Mouse (Mus musculus) midbrain, embryonic 12.5 days (tissue): Measurements from ENCODE around the gene Notch2. TPM values are rescaled to one million over a fixed set of nuclear protein-coding genes. Genes with fewer than 3 reads are reported as not detected.

ENCODE experiments used
- ATAC-seq: fragments of 200-750 bp; cut with Nextera tagmentation; 2 replicates; pipeline ENCODE4 v1.8.0; 2017; ENCODE audit warnings: low read depth, moderate TSS enrichment, moderate library complexity; ENCODE audit not compliant: low FRiP score
- H3K27ac ChIP-seq: fragments of 300-500 bp; sonication (generic); replicated peaks from 2 replicates; pipeline ENCODE4 v1.5.1; 2016; ENCODE audit warnings: mild to moderate bottlenecking
- H3K27me3 ChIP-seq: fragments of 300-500 bp; sonication (generic); 2 replicates; pipeline ENCODE4 v1.6.1; 2016; ENCODE audit warnings: mild to moderate bottlenecking
- H3K36me3 ChIP-seq: fragments of 300-500 bp; sonication (generic); 2 replicates; pipeline ENCODE4 v1.6.1; 2016
- H3K4me1 ChIP-seq: fragments of 300-500 bp; sonication (generic); 2 replicates; pipeline ENCODE4 v1.6.1; 2016
- H3K4me2 ChIP-seq: fragments of 300-500 bp; sonication (generic); replicated peaks from 2 replicates; pipeline ENCODE4 v1.6.1; 2016; ENCODE audit warnings: mild to moderate bottlenecking, moderate library complexity
- H3K4me3 ChIP-seq: fragments of 300-500 bp; sonication (generic); 2 replicates; pipeline ENCODE4 v1.5.1; 2016; ENCODE audit warnings: mild to moderate bottlenecking
- H3K9ac ChIP-seq: fragments of 300-500 bp; sonication (generic); replicated peaks from 2 replicates; pipeline ENCODE4 v1.6.1; 2016; ENCODE audit warnings: mild to moderate bottlenecking, moderate library complexity
- H3K9me3 ChIP-seq: fragments of 300-500 bp; sonication (generic); 2 replicates; pipeline ENCODE4 v1.6.1; 2016; ENCODE audit warnings: mild to moderate bottlenecking
- WGBS: fragments of 180-500 bp; shearing (Covaris S2); methylation state at CpG from one replicate; pipeline ENCODE4 v1.1.7; 2016; 5-methylcytosine and 5-hydroxymethylcytosine counted together
- polyA plus RNA-seq: library from polyadenylated mRNA; unstranded; fragments of >200 nt; fragmentation: Nextera tagmentation; extraction: Ambion mirVana; gene quantifications from 2 replicates; pipeline ENCODE4 v1.2.1, GENCODE M21; 2016

Gene Notch2
- polyA plus RNA-seq, 1 experiment from 2014 or later, result 20.7 TPM

DNA sequence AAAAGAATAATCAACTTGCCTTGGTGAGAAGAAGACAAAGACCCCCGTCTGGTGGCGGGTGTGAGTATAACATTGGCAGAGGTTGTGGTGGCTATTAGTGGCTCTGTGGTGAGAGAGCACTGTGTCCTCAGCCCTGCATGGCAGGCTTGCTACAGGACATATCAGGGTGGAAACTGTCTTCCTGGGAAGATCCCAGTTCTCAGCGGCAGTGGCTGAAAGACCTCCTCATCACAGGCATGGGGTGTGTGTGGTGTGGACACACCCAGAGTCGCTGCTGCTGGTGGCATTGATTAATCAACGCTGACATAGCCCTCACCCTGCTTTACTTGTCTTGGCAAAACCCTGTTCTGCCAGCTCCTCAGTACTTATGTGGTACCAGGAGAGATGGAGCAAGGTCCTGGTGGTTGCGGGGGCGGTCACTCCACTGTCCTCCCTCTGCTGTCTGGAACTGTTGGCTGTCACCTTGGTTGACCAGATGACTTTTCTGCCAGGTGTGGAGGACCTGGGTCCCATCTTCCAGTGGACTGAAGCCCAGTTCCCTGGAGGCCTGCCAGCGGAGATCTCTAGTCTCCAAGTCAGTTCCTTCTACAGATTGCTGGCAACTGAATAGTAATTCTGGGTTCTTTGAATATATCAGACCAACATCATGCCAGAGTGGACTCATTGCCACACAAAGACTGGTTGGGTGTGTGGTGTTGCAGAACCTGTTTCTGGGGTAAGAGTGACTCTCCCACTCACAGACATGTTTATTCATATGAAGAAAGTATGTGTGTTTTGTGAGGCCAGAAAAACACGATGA is 7.3 kb downstream of the Notch2 start:
- no peak overlapping the region for H3K9ac ChIP-seq
- ATAC-seq, result no peak
- H3K4me1 ChIP-seq, result peaks cover 65% of the 10 kb centered on the region
- 78% methylated on average over 9 of the region's 9 CpGs for WGBS
- H3K27ac ChIP-seq, result no peak overlapping the region
- H3K9me3 ChIP-seq, result no peaks in the 10 kb centered on the region
- H3K4me3 ChIP-seq, result no peak overlapping the region
- no peaks in the 10 kb centered on the region for H3K36me3 ChIP-seq
- peaks cover 27% of the 10 kb centered on the region; the same call in 1 of the 2 replicates for H3K27me3 ChIP-seq
- H3K4me2 ChIP-seq, result no peak overlapping the region

DNA sequence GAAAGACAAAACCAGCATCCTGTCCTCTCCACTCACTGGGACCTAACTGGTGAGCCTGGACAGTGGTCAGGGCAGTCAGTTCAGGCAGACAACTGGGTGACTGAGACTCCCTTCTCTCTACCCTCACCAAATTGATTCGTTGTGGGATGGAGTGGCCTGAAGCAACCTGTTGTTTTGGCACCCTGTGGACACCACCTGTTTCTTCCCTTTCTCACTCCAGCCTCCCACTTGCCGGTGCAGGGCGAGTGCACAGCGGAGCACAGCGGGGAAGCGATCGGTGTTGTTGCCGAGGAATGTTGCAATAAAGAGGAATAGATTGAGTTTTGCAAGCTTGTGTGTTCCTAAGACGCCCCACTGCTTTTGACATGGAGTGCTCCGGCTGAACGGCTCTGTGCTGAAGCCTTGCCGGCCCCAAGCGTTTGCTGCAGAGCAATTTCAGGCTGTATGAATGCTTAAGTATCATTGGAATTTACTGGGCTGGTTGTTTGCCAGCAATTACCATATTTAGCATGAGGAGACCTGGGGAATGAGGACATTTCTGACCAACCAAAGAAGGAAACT is 11.0 kb downstream of the Notch2 start:
- peak overlapping the region; percentile 31 for H3K4me2 ChIP-seq
- 0 out of 2 replicates have a peak, but pooled peaks cover 24% of the 10 kb centered on the region for H3K27me3 ChIP-seq
- H3K27ac ChIP-seq, result peak overlapping the region; percentile 39
- H3K4me1 ChIP-seq, result peaks cover 62% of the 10 kb centered on the region
- no peaks in the 10 kb centered on the region for H3K9me3 ChIP-seq
- ATAC-seq, result peak; percentile 62
- H3K9ac ChIP-seq, result peak overlapping the region; percentile 28; the same call in 1 of the 2 replicates
- no peaks in the 10 kb centered on the region for H3K36me3 ChIP-seq
- H3K4me3 ChIP-seq, result no peak overlapping the region
- WGBS, result under 1% methylated on average over 13 of the region's 13 CpGs

DNA sequence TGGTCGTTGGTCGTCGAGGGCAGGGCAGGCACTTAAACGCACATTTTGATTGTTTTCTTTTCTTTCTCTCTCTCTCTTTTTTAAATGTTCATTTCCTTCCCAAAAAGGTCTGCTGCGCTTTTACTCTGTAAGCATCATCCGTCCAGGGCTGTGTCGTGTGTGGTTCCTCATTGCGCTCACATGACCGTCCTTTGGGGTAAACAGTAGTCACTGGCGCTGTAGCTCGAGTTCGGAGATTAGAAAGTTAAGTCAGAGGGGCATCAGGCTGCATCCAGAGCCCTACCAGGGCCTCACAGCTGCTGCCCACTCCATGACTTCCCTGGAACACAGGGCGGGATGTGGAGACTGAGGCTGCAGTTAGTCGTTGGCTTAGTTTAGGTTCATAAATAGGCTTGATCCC is 12.2 kb downstream of the Notch2 start:
- ATAC-seq, result no peak
- H3K27ac ChIP-seq, result 0 out of 2 replicates have a peak overlapping the region, but pooled peaks have one; percentile 46
- 23% methylated on average over 14 of the region's 14 CpGs for WGBS

DNA sequence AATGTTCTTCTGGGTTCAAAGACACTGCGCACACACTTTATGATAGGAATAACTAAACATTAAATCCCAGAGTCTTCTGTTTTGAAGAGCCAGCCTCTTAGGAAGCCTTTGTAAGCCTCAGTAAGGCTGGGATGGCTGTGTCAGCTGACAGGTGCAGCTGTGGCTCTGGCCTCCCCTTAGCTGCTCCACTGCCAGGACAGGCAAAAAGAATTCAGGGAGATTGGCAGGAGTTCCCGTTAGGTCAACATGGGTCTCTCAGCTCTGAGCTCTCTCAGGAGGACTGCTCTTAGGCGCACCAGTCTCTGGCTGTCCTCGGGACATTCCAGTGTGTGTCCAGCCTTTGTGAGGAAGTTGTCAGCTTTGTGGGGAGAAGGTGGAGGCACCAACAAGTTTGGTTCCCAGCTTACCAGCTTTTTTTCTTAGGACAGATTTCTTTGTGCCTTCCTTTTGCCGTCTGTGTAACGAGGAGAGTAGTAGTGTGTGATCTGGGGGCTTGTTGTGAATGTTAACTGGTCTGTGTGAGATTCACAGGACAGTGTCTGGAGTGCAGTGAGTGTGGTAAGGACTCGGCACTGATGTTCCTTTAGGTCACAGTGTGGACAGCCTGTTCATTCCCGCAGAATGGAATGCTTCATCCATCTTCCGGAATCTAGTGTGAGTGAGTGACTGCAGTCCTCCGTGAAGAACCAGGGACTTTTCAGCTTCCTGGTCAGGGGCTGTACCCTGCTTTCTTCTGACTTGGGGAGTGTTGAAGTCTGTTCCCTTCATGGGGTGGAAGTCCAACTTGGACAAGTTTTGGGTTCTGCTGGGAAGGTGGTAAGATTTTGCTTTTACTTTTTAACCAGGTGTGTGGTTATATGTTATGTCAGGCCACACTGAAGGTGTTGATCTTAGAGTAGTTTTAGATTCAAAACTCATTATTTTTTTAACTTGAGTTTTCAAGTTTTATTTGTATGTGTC is 12.9 kb downstream of the Notch2 start:
- Histone ChIP-seq H3K9me3 (no peaks in the 10 kb centered on the region), H3K36me3 (no peaks in the 10 kb centered on the region), H3K4me1 (peaks cover 48% of the 10 kb centered on the region), H3K27ac (no peak overlapping the region), H3K27me3 (0 out of 2 replicates have a peak, but pooled peaks cover 12% of the 10 kb centered on the region), H3K4me3 (no peak overlapping the region), H3K9ac (no peak overlapping the region), H3K4me2 (0 out of 2 replicates have a peak overlapping the region, but pooled peaks have one; percentile 31)
- peak; percentile 51; the same call in 1 of the 2 replicates for ATAC-seq
- 36% methylated on average over 10 of the region's 10 CpGs for WGBS

More for the DNA sequence above, 12.2 kb downstream of the Notch2 start:
- Histone ChIP-seq H3K27me3 (0 out of 2 replicates have a peak, but pooled peaks cover 16% of the 10 kb centered on the region), H3K4me2 (peak overlapping the region; percentile 31; the same call in 1 of the 2 replicates), H3K36me3 (no peaks in the 10 kb centered on the region), H3K4me1 (peaks cover 50% of the 10 kb centered on the region), H3K9me3 (no peaks in the 10 kb centered on the region), H3K9ac (no peak overlapping the region), H3K4me3 (no peak overlapping the region)

DNA sequence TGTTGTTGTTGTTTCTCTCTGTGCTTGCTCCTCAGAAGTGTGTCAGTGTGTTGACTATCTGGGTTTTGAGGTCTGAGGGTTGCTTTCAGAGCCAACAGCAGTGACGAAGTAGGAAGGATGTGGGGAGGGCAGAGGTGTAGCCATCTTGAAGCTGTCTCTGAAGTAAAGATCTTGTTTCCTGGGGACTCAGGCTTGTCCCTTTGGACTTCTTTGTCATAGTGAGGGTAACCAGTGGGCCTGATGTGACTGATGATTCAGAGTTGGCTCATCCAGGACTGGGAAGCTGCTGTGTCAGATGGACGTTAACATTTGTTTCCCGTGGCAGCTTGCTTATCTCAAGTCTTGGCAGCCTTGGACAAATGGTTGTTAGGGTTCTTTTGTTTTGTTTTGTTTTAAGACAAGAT is 14.0 kb downstream of the Notch2 start:
- 63% methylated on average over 3 of the region's 3 CpGs for WGBS

DNA sequence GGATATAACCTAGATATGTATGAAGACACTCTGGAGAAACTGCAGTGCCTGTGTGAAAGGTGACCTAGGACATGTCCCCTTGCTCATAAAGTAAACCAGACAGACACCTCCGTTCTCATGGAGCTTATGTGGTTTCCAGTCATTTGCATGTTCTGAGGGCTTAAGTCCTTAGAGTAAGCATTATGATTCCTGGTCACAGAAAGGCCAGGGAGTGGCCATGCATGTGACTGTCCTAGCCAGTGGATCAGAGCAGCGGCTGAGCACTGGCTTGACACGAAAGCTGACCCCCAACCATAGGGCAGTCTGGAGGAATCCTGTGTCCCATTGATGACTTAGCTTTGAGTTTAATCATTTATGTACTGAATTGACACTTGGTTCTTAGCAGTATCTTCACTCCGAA is 14.7 kb downstream of the Notch2 start:
- H3K4me1 ChIP-seq, result peaks cover 52% of the 10 kb centered on the region
- no peak overlapping the region for H3K27ac ChIP-seq
- 31% methylated on average over 4 of the region's 4 CpGs for WGBS
- H3K27me3 ChIP-seq, result 0 out of 2 replicates have a peak, but pooled peaks cover 12% of the 10 kb centered on the region
- H3K4me3 ChIP-seq, result no peak overlapping the region
- no peak overlapping the region for H3K4me2 ChIP-seq
- H3K9ac ChIP-seq, result no peak overlapping the region
- no peaks in the 10 kb centered on the region for H3K9me3 ChIP-seq
- ATAC-seq, result no peak
- no peaks in the 10 kb centered on the region for H3K36me3 ChIP-seq

More for the DNA sequence above, 14.0 kb downstream of the Notch2 start:
- H3K27ac ChIP-seq, result no peak overlapping the region
- H3K4me3 ChIP-seq, result no peak overlapping the region
- H3K27me3 ChIP-seq, result 0 out of 2 replicates have a peak, but pooled peaks cover 12% of the 10 kb centered on the region
- peaks cover 48% of the 10 kb centered on the region for H3K4me1 ChIP-seq
- no peaks in the 10 kb centered on the region for H3K9me3 ChIP-seq
- no peaks in the 10 kb centered on the region for H3K36me3 ChIP-seq
- H3K4me2 ChIP-seq, result no peak overlapping the region
- ATAC-seq, result no peak
- H3K9ac ChIP-seq, result no peak overlapping the region

DNA sequence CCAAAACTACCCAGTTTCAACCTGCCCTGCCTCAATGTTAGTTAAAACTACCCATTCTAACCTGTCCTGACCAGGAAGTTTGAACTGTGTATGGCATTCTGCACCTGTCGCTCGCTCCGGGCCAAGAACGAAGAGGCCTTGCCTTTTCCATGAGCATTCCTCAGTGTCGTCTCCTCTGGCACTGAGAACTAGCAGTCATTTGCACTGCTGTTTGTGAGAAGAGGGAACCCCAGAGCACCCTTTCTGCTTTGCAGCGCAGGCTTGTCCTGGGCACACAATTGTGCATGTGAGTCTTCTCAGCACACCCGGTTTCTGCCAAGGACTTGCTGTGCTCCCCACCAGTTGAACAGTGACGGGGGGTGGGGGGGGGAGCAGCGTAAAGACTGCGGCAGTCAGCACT is 15.6 kb downstream of the Notch2 start:
- Histone ChIP-seq H3K9me3 (no peaks in the 10 kb centered on the region), H3K27ac (no peak overlapping the region), H3K36me3 (no peaks in the 10 kb centered on the region), H3K4me3 (no peak overlapping the region), H3K4me2 (no peak overlapping the region), H3K27me3 (0 out of 2 replicates have a peak, but pooled peaks cover 16% of the 10 kb centered on the region), H3K9ac (no peak overlapping the region), H3K4me1 (peaks cover 54% of the 10 kb centered on the region)
- WGBS, result 71% methylated on average over 10 of the region's 10 CpGs
- no peak for ATAC-seq

DNA sequence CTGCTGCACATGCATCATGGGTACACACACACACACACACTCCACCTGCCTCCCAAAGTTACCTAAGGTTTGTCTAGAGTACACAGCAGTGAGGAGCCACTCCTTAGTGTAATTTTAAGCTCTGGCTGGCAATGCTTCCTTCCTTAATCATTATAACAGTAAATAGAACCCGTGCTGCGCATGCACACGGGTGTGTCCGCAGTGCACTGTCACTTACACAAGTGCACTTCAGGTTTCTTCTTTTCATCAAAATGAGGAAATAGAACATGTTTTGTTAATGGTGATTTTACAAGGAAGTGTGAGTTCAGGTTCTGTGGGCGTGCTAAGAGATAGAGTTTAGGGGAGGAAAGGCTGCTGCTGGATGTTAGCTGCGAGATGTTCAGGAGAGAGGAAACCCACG is 17.8 kb downstream of the Notch2 start:
- Histone ChIP-seq H3K27me3 (0 out of 2 replicates have a peak, but pooled peaks cover 8% of the 10 kb centered on the region), H3K4me2 (no peak overlapping the region), H3K27ac (no peak overlapping the region), H3K9me3 (no peaks in the 10 kb centered on the region), H3K4me1 (peaks cover 52% of the 10 kb centered on the region), H3K36me3 (no peaks in the 10 kb centered on the region), H3K4me3 (no peak overlapping the region), H3K9ac (no peak overlapping the region)
- no peak for ATAC-seq
- 84% methylated on average over 7 of the region's 7 CpGs for WGBS

DNA sequence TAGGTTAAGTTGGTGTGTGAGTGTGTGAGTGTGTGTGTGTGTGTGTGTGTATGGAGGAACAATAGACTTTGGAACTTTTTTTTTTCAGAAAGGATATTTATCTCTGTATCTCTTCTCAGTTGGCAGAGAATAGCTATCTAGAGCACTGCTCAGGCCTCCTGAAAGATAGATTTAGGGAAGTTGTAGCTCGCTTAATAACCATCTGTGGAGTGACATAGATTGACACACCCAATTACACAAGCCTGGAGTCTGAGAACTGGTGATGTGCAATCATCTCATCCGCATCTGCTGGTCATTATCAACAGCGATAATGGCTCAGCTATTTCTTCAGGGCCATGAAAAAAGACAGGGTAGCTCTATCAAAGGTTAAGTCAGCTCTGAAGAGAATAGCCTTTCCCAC is 18.9 kb downstream of the Notch2 start:
- no peak overlapping the region for H3K27ac ChIP-seq
- no peak overlapping the region for H3K9ac ChIP-seq
- H3K4me3 ChIP-seq, result no peak overlapping the region
- no peaks in the 10 kb centered on the region for H3K9me3 ChIP-seq
- no peak overlapping the region for H3K4me2 ChIP-seq
- 71% methylated on average over 3 of the region's 3 CpGs for whole genome bisulfite sequencing
- H3K36me3 ChIP-seq, result no peaks in the 10 kb centered on the region
- no peak for ATAC-seq
- 0 out of 2 replicates have a peak, but pooled peaks cover 6% of the 10 kb centered on the region for H3K27me3 ChIP-seq
- H3K4me1 ChIP-seq, result peaks cover 52% of the 10 kb centered on the region

DNA sequence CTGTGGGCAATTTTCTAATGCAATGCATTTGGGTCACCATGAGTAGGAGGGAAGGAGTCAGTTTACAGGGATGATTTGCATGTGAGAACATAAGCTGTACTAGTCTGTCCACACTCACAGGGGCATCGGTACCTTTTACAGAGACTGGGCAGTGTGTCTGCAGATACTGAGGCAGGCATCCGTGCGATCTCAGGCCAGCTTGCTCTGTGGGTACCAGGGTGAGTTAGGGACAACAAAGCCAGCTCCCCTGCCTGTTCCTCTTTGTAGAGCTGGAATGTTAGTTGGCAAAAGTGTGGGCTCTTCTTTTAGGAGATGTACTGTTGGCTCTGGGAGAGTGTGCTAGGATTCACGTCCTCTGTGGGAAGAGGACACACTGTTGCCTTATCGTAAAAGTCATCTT is 19.6 kb downstream of the Notch2 start:
- Histone ChIP-seq H3K4me2 (no peak overlapping the region), H3K9ac (no peak overlapping the region), H3K36me3 (no peaks in the 10 kb centered on the region), H3K4me3 (no peak overlapping the region), H3K9me3 (no peaks in the 10 kb centered on the region), H3K4me1 (peaks cover 55% of the 10 kb centered on the region), H3K27ac (no peak overlapping the region), H3K27me3 (0 out of 2 replicates have a peak, but pooled peaks cover 4% of the 10 kb centered on the region)
- no peak for ATAC-seq
- 36% methylated on average over 5 of the region's 5 CpGs for WGBS
